Mouse (Mus musculus): ENCODE measurements at regions not wholly inside any gene's neighbourhood (a gene's known extent, or its start where the extent isn't known, plus 50 kb on each side); places are given as distances from the start of the nearest gene placed in this dataset.

- no peak for DNase-seq
- no peak for TF ChIP-seq CTCF (conservative IDR thresholded peaks at IDR 0.05; ENCODE audit: insufficient read depth, insufficient read length, low read depth, low read length)
- TF ChIP-seq POLR2A (IDR thresholded peaks at IDR 0.05; ENCODE audit: low read depth, low read length): no peak
- Histone ChIP-seq H3K36me3 (ENCODE audit: control insufficient read depth, insufficient read depth, low read length) (no peaks in the 10 kb centered on the region), H3K4me1 (ENCODE audit: control insufficient read depth, insufficient read depth, low read length) (no peaks in the 10 kb centered on the region), H3K27me3 (replicated peaks; ENCODE audit: control insufficient read depth, insufficient read depth, low read length) (no peaks in the 10 kb centered on the region), H3K27ac (ENCODE audit: insufficient read depth, low read depth, low read length) (no peak overlapping the region), H3K4me3 (ENCODE audit: insufficient read depth, low read depth, low read length) (no peak overlapping the region)
- 51% methylated on average over 16 of the region's 16 CpGs for WGBS
These were observed 143.3 kb downstream of the Enc1 start for GRCm38 (mm10) chr13:97384091-97384777.

- 58% methylated on average over 4 of the region's 4 CpGs for WGBS
- Histone ChIP-seq H3K4me1 (ENCODE audit: control insufficient read depth, insufficient read depth, low read length) (no peaks in the 10 kb centered on the region), H3K27ac (ENCODE audit: insufficient read depth, low read depth, low read length) (no peak overlapping the region), H3K27me3 (replicated peaks; ENCODE audit: control insufficient read depth, insufficient read depth, low read length) (no peaks in the 10 kb centered on the region), H3K36me3 (ENCODE audit: control insufficient read depth, insufficient read depth, low read length) (no peaks in the 10 kb centered on the region), H3K4me3 (ENCODE audit: insufficient read depth, low read depth, low read length) (no peak overlapping the region)
- TF ChIP-seq CTCF (conservative IDR thresholded peaks at IDR 0.05; ENCODE audit: insufficient read depth, insufficient read length, low read depth, low read length): no peak
- TF ChIP-seq POLR2A (IDR thresholded peaks at IDR 0.05; ENCODE audit: low read depth, low read length): no peak
- no peak for DNase-seq
These were observed 142.4 kb downstream of the Enc1 start for GRCm38 (mm10) chr13:97383351-97383750.

- no peaks in the 10 kb centered on the region for H3K36me3 ChIP-seq (ENCODE audit: control insufficient read depth, insufficient read depth, low read length)
- WGBS: 71% methylated on average over 11 of the region's 11 CpGs
- H3K4me1 ChIP-seq (ENCODE audit: control insufficient read depth, insufficient read depth, low read length): no peaks in the 10 kb centered on the region
- H3K4me3 ChIP-seq (ENCODE audit: insufficient read depth, low read depth, low read length): no peak overlapping the region
- no peaks in the 10 kb centered on the region for H3K27me3 ChIP-seq (replicated peaks; ENCODE audit: control insufficient read depth, insufficient read depth, low read length)
- H3K27ac ChIP-seq (ENCODE audit: insufficient read depth, low read depth, low read length): no peak overlapping the region
- TF ChIP-seq POLR2A (IDR thresholded peaks at IDR 0.05; ENCODE audit: low read depth, low read length) (no peak), CTCF (conservative IDR thresholded peaks at IDR 0.05; ENCODE audit: insufficient read depth, insufficient read length, low read depth, low read length) (no peak)
- no peak for DNase-seq
These were observed 139.5 kb downstream of the Enc1 start for GRCm38 (mm10) chr13:97380366-97380765.

- 73% methylated on average over 6 of the region's 6 CpGs for WGBS
- no peak for DNase-seq
- TF ChIP-seq CTCF (conservative IDR thresholded peaks at IDR 0.05; ENCODE audit: insufficient read depth, insufficient read length, low read depth, low read length): no peak
- no peak for TF ChIP-seq POLR2A (IDR thresholded peaks at IDR 0.05; ENCODE audit: low read depth, low read length)
These were observed 135.3 kb downstream of the Enc1 start for GRCm38 (mm10) chr13:97376232-97376523.

GRCm38 (mm10) chr13:97375501-97376231 is 134.8 kb downstream of the Enc1 start:
- no peak overlapping the region for H3K27ac ChIP-seq (ENCODE audit: insufficient read depth, low read depth, low read length)
- H3K4me3 ChIP-seq (ENCODE audit: insufficient read depth, low read depth, low read length): no peak overlapping the region
- 53% methylated on average over 14 of the region's 14 CpGs for WGBS
- no peaks in the 10 kb centered on the region for H3K4me1 ChIP-seq (ENCODE audit: control insufficient read depth, insufficient read depth, low read length)
- TF ChIP-seq POLR2A (IDR thresholded peaks at IDR 0.05; ENCODE audit: low read depth, low read length) (no peak), CTCF (conservative IDR thresholded peaks at IDR 0.05; ENCODE audit: insufficient read depth, insufficient read length, low read depth, low read length) (no peak)
- DNase-seq: no peak
- H3K36me3 ChIP-seq (ENCODE audit: control insufficient read depth, insufficient read depth, low read length): no peaks in the 10 kb centered on the region
- no peaks in the 10 kb centered on the region for H3K27me3 ChIP-seq (replicated peaks; ENCODE audit: control insufficient read depth, insufficient read depth, low read length)

More at GRCm38 (mm10) chr13:97376232-97376523, 135.3 kb downstream of the Enc1 start:
- Histone ChIP-seq H3K4me3 (ENCODE audit: insufficient read depth, low read depth, low read length) (no peak overlapping the region), H3K36me3 (ENCODE audit: control insufficient read depth, insufficient read depth, low read length) (no peaks in the 10 kb centered on the region), H3K27ac (ENCODE audit: insufficient read depth, low read depth, low read length) (no peak overlapping the region), H3K27me3 (replicated peaks; ENCODE audit: control insufficient read depth, insufficient read depth, low read length) (no peaks in the 10 kb centered on the region), H3K4me1 (ENCODE audit: control insufficient read depth, insufficient read depth, low read length) (no peaks in the 10 kb centered on the region)

- no peak overlapping the region for H3K27ac ChIP-seq (ENCODE audit: insufficient read depth, low read depth, low read length)
- no peaks in the 10 kb centered on the region for H3K36me3 ChIP-seq (ENCODE audit: control insufficient read depth, insufficient read depth, low read length)
- TF ChIP-seq CTCF (conservative IDR thresholded peaks at IDR 0.05; ENCODE audit: insufficient read depth, insufficient read length, low read depth, low read length) (no peak), POLR2A (IDR thresholded peaks at IDR 0.05; ENCODE audit: low read depth, low read length) (no peak)
- 36% methylated on average over 7 of the region's 7 CpGs for WGBS
- DNase-seq: no peak
- no peaks in the 10 kb centered on the region for H3K4me1 ChIP-seq (ENCODE audit: control insufficient read depth, insufficient read depth, low read length)
- no peak overlapping the region for H3K4me3 ChIP-seq (ENCODE audit: insufficient read depth, low read depth, low read length)
- H3K27me3 ChIP-seq (replicated peaks; ENCODE audit: control insufficient read depth, insufficient read depth, low read length): no peaks in the 10 kb centered on the region
These were observed 131.4 kb downstream of the Enc1 start for GRCm38 (mm10) chr13:97372348-97372747.

- Histone ChIP-seq H3K4me3 (ENCODE audit: insufficient read depth, low read depth, low read length) (no peak overlapping the region), H3K36me3 (ENCODE audit: control insufficient read depth, insufficient read depth, low read length) (no peaks in the 10 kb centered on the region), H3K4me1 (ENCODE audit: control insufficient read depth, insufficient read depth, low read length) (no peaks in the 10 kb centered on the region), H3K27ac (ENCODE audit: insufficient read depth, low read depth, low read length) (no peak overlapping the region), H3K27me3 (replicated peaks; ENCODE audit: control insufficient read depth, insufficient read depth, low read length) (no peaks in the 10 kb centered on the region)
- TF ChIP-seq POLR2A (IDR thresholded peaks at IDR 0.05; ENCODE audit: low read depth, low read length): no peak
- no peak for TF ChIP-seq CTCF (conservative IDR thresholded peaks at IDR 0.05; ENCODE audit: insufficient read depth, insufficient read length, low read depth, low read length)
- DNase-seq: no peak
- 66% methylated on average over 3 of the region's 3 CpGs for WGBS
These were observed 130.3 kb downstream of the Enc1 start for GRCm38 (mm10) chr13:97371200-97371599.
